Mouse (Mus musculus) ES-E14 (cell line): ENCODE measurements at regions not wholly inside any gene's neighbourhood (a gene's known extent, or its start where the extent isn't known, plus 50 kb on each side); places are given as distances from the start of the nearest gene placed in this dataset.

ENCODE experiments used
- CHD2 ChIP-seq: IDR thresholded peaks from 2 replicates; pipeline ENCODE4 v1.6.1; 2014; ENCODE audit warnings: mild to moderate bottlenecking, low read depth, low read length, inconsistent platforms
- HCFC1 ChIP-seq: IDR thresholded peaks from 2 replicates; pipeline ENCODE4 v1.6.1; 2012; ENCODE audit warnings: low read length, inconsistent platforms, borderline replicate concordance; ENCODE audit not compliant: insufficient read depth
- MAFK ChIP-seq: IDR thresholded peaks from 2 replicates; pipeline ENCODE4 v1.6.1; 2014; ENCODE audit warnings: mild to moderate bottlenecking, low read depth, low read length, inconsistent platforms; ENCODE audit not compliant: insufficient read depth
- ZC3H11A ChIP-seq: IDR thresholded peaks from 2 replicates; pipeline ENCODE4 v1.6.1; 2012; ENCODE audit warnings: low read depth, mild to moderate bottlenecking, inconsistent platforms, low read length, borderline replicate concordance
- ZNF384 ChIP-seq: IDR thresholded peaks from 2 replicates; pipeline ENCODE4 v1.6.1; 2012; ENCODE audit warnings: low read depth, low read length, inconsistent platforms

DNA sequence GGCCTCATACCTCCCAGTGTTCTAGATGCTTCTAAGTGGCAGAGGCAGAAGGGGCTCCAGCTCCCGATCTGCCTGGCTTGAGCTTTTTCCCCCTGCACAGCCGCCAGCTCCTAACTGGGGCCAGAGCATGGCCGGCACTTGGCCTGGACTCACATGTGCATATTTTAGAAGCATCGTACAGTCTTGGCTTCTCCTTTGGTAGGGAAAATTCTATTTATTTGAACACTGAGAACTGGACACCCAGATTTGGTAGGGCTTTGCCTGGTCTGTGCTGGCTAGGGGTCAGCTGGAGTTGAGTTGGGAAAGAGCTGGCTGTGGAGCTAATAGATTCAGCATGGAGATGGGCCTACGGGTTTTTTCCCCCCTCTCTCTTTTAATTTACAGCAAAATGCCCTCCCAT lies 282.9 kb upstream of the Auts2 start:
- no peak for TF ChIP-seq ZNF384
- TF ChIP-seq CHD2 = no peak
- no peak for TF ChIP-seq ZC3H11A
- TF ChIP-seq HCFC1 = no peak
- TF ChIP-seq MAFK = no peak
